Mouse (Mus musculus) hindbrain, embryonic 10.5 days (tissue): ENCODE results near the gene Rfx7. TPM values are rescaled to one million over a fixed set of nuclear protein-coding genes. Genes with fewer than 3 reads are reported as not detected.
A peak's percentile ranks its signal among the peaks of the same experiment; 100 is the strongest.
"Not testable (repeated sequence)": the region's sequence is repeated elsewhere in the genome, so short reads cannot be mapped to it uniquely, and the experiment has no call there.

Experiments
- DNase-seq: peaks from one replicate; pipeline ENCODE4 v3.0.0-alpha.2; 2017; ENCODE audit warnings: low spot score
- H3K27ac ChIP-seq: fragments of 300-500 bp; sonication (generic); 2 replicates; pipeline ENCODE4 v1.5.1; 2016; ENCODE audit warnings: mild to moderate bottlenecking, moderate library complexity
- H3K27me3 ChIP-seq: fragments of 300-500 bp; sonication (generic); 2 replicates; pipeline ENCODE4 v1.6.1; 2016; ENCODE audit warnings: mild to moderate bottlenecking; ENCODE audit not compliant: poor library complexity, insufficient read depth, severe bottlenecking
- H3K36me3 ChIP-seq: fragments of 300-500 bp; sonication (generic); 2 replicates; pipeline ENCODE4 v1.6.1; 2016; ENCODE audit warnings: mild to moderate bottlenecking, moderate library complexity
- H3K4me1 ChIP-seq: fragments of 300-500 bp; sonication (generic); replicated peaks from 2 replicates; pipeline ENCODE4 v1.6.1; 2016; ENCODE audit warnings: mild to moderate bottlenecking
- H3K4me3 ChIP-seq: fragments of 300-500 bp; sonication (generic); 2 replicates; pipeline ENCODE4 v1.5.1; 2016; ENCODE audit warnings: mild to moderate bottlenecking, moderate library complexity
- H3K9me3 ChIP-seq: fragments of 300-500 bp; sonication (generic); 2 replicates; pipeline ENCODE4 v1.6.1; 2016; ENCODE audit warnings: mild to moderate bottlenecking, moderate library complexity
- WGBS: fragments of 180-500 bp; shearing (Covaris S2); methylation state at CpG from one replicate; pipeline ENCODE4 v1.1.7; 2016; 5-methylcytosine and 5-hydroxymethylcytosine counted together
- polyA plus RNA-seq: library from polyadenylated mRNA; unstranded; fragments of >200 nt; fragmentation: Nextera tagmentation; extraction: Ambion mirVana; gene quantifications from 2 replicates; pipeline ENCODE4 v1.2.1, GENCODE M21; 2016

The Rfx7 gene
- polyA plus RNA-seq, 1 experiment from 2014 or later: 14.7 TPM

DNA sequence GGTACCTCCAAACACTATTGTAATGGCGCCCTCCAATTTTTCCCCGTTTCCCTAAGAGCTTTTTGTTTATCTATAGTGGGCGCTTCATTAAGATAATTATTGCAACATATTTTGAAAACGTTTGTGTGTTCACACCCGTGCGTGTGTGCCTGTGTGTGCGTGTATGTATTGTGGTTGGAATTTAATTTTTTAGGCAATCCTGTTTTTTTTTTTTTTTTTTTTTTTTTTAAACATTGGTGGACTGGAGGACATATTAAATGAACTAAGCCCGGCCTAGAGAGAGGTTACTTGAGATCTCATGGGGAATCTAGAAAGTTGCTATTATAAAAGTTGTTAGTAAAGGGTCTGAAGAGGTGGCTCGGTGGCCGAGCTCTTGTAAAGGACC, 131.5 kb downstream of the Rfx7 start:
- Histone ChIP-seq H3K27me3 (no peaks in the 10 kb centered on the region), H3K4me3 (peak overlapping the region; percentile 87), H3K27ac (peak overlapping the region; percentile 98), H3K4me1 (peaks cover 43% of the 10 kb centered on the region), H3K9me3 (no peaks in the 10 kb centered on the region), H3K36me3 (peaks cover 46% of the 10 kb centered on the region)
- no peak for DNase-seq
- WGBS: 22% methylated on average over 10 of the region's 10 CpGs

- peaks cover 40% of the 10 kb centered on the region for H3K4me1 ChIP-seq
- peaks cover 58% of the 10 kb centered on the region for H3K36me3 ChIP-seq
- peak overlapping the region; percentile 87 for H3K4me3 ChIP-seq
- no peaks in the 10 kb centered on the region for H3K27me3 ChIP-seq
- no peaks in the 10 kb centered on the region for H3K9me3 ChIP-seq
- 67% methylated on average over 12 of the region's 12 CpGs for WGBS
- DNase-seq: no peak
- peak overlapping the region; percentile 98 for H3K27ac ChIP-seq
Measured at GRCm38 (mm10) chr9:72664409-72665351, 132.6 kb downstream of the Rfx7 start.

DNA sequence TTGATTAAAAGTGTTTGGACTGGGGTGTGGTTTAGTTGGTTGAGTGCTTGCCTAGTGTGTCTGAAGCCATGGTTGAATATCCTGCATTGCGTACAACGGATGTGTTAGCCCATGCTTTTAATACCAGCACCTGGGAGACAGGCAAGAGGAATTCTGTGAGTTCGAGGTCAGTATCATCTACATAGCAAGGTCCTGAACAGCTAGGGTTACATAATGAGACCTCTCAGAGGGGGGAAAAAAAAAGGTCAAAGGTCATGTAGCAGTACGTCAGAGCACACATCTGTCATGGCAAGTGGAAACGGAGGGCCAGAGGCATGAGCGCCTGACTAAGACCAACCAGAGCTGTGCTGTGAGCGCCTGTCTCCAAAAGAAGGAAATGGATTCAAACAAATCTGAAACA, 133.5 kb downstream of the Rfx7 start:
- peak overlapping the region; percentile 87 for H3K4me3 ChIP-seq
- peak; percentile 33 for DNase-seq
- 42% methylated on average over 7 of the region's 7 CpGs for WGBS
- peaks cover 66% of the 10 kb centered on the region for H3K36me3 ChIP-seq
- no peaks in the 10 kb centered on the region for H3K27me3 ChIP-seq
- H3K4me1 ChIP-seq: peaks cover 34% of the 10 kb centered on the region
- peak overlapping the region; percentile 53 for H3K27ac ChIP-seq
- no peaks in the 10 kb centered on the region for H3K9me3 ChIP-seq

DNA sequence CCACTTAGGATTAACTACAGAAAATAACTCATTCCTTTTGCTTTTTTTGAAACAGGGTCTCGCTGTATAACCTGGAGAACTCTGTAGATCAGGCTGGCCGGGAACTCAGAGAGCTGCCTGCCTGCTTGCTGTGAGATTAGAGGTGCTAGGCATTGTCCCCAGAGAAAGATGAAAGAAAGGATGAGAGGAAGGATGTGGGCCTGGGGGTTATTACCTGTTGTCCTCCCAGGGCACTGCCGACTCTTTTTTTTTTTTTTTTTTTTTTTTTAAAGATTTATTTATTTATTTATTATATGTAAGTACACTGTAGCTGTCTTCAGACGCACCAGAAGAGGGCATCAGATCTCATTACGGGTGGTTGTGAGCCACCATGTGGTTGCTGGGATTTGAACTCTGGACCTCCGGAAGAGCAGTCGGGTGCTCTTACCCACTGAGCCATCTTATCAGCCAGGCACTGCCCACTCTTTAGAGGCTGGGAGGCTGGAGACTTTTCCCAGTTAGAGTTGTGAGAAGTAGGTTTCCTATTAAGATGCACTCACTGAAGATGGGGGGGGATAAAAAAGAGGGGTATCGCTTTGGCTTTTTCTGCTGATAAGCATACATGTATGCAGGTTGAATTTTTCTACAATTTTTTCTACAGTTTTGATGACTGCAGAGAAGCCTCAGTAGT, 134.4 kb downstream of the Rfx7 start:
- not testable (repeated sequence) for H3K9me3 ChIP-seq, H3K27me3 ChIP-seq, H3K4me3 ChIP-seq, DNase-seq, H3K27ac ChIP-seq
- H3K36me3 ChIP-seq: peaks cover 73% of the 10 kb centered on the region
- peaks cover 26% of the 10 kb centered on the region for H3K4me1 ChIP-seq
- WGBS: 83% methylated on average over 8 of the region's 8 CpGs

DNA sequence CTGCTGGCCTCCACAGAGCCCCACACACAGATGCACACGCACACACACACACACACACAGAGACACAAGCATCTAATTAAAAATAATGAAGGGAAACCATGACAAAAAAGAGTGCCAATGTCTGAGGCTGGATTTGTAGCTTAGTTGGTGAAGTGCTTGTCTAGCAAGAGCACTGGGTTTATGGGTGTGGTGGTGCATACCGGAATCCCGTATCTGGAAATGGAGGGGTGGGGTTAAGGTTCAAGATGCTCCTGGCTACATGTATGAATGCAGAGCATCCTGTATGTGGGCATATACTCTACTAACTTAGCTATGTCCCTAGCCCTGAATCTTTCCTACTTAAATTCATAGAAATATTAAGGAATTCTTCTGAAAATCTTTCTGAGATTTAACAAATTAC, 135.1 kb downstream of the Rfx7 start:
- WGBS: 86% methylated on average over 3 of the region's 3 CpGs
- DNase-seq: no peak
- Histone ChIP-seq H3K4me1 (peaks cover 25% of the 10 kb centered on the region), H3K9me3 (no peaks in the 10 kb centered on the region), H3K4me3 (no peak overlapping the region), H3K27me3 (no peaks in the 10 kb centered on the region), H3K36me3 (peaks cover 80% of the 10 kb centered on the region), H3K27ac (no peak overlapping the region)

GRCm38 (mm10) chr9:72669383-72669782, 137.3 kb downstream of the Rfx7 start:
- H3K27ac ChIP-seq: no peak overlapping the region
- peaks cover 95% of the 10 kb centered on the region for H3K36me3 ChIP-seq
- WGBS: 87% methylated on average over 7 of the region's 7 CpGs
- no peaks in the 10 kb centered on the region for H3K9me3 ChIP-seq
- H3K4me3 ChIP-seq: no peak overlapping the region
- H3K4me1 ChIP-seq: peaks cover 17% of the 10 kb centered on the region
- no peaks in the 10 kb centered on the region for H3K27me3 ChIP-seq
- no peak for DNase-seq

- Histone ChIP-seq H3K36me3 (peaks cover 96% of the 10 kb centered on the region), H3K4me3 (no peak overlapping the region), H3K9me3 (no peaks in the 10 kb centered on the region), H3K27ac (no peak overlapping the region), H3K27me3 (no peaks in the 10 kb centered on the region), H3K4me1 (0 out of 2 replicates have a peak, but pooled peaks cover 3% of the 10 kb centered on the region)
- peak; percentile 79 for DNase-seq
- WGBS: 43% methylated on average over 2 of the region's 2 CpGs
Measured at GRCm38 (mm10) chr9:72672361-72672760, 140.3 kb downstream of the Rfx7 start.

Other genes starting within 250 kb of the Rfx7 start
- gene Mns1, start 94.2 kb upstream of the Rfx7 start, polyA plus RNA-seq: 32.3 and 51.3 TPM in 2 replicates
- gene Tex9, start 40.0 kb upstream of the Rfx7 start, polyA plus RNA-seq: 47.0 and 66.3 TPM in 2 replicates
- 556 and 636 TPM in 2 replicates for gene Nedd4, start 130.1 kb downstream of the Rfx7 start, polyA plus RNA-seq